Mouse (Mus musculus) heart, adult 2 months (tissue): ENCODE data around the gene 1520401A03Rik. TPM values are rescaled to one million over a fixed set of nuclear protein-coding genes. Genes with fewer than 3 reads are reported as not detected.

ENCODE experiments used
- DNase-seq, 2 experiments: peaks; one replicate each; pipeline ENCODE4 v3.0.0; 2021
- H3K27ac ChIP-seq: fragments of 200-600 bp; 2 replicates; pipeline ENCODE4 v1.8.1; 2022
- H3K27me3 ChIP-seq: fragments of 200-500 bp; 2 replicates; pipeline ENCODE4 v1.6.1; 2012; ENCODE audit warnings: mild to moderate bottlenecking, low read length, inconsistent platforms, mixed read lengths; ENCODE audit not compliant: control insufficient read depth, insufficient read depth
- H3K36me3 ChIP-seq: fragments of 200-500 bp; 2 replicates; pipeline ENCODE4 v1.6.1; 2012; ENCODE audit warnings: low read length, inconsistent platforms; ENCODE audit not compliant: control insufficient read depth, insufficient read depth
- H3K4me1 ChIP-seq: fragments of 200-500 bp; 2 replicates; pipeline ENCODE4 v1.6.1; 2011; ENCODE audit warnings: low read length; ENCODE audit not compliant: control insufficient read depth, insufficient read depth
- H3K4me3 ChIP-seq: fragments of 200-600 bp; 2 replicates; pipeline ENCODE4 v1.8.1; 2022
- H3K79me2 ChIP-seq: fragments of 200-500 bp; replicated peaks from 2 replicates; pipeline ENCODE4 v1.6.1; 2012; ENCODE audit warnings: mild to moderate bottlenecking, inconsistent platforms, low read length, moderate library complexity, mixed read lengths; ENCODE audit not compliant: control insufficient read depth, insufficient read depth
- H3K9ac ChIP-seq: fragments of 200-500 bp; 2 replicates; pipeline ENCODE4 v1.6.1; 2012; ENCODE audit warnings: low read depth, mild to moderate bottlenecking, control low read depth, inconsistent platforms, low read length, mixed read lengths
- CTCF ChIP-seq: fragments of 200-600 bp; IDR thresholded peaks from 2 replicates; pipeline ENCODE4 v1.8.1; 2022; ENCODE audit warnings: antibody characterized with exemption, mild to moderate bottlenecking, moderate library complexity
- EP300 ChIP-seq: fragments of 200-500 bp; IDR thresholded peaks from 2 replicates; pipeline ENCODE4 v1.6.1; 2011; ENCODE audit warnings: low read depth, low read length, control low read depth; ENCODE audit not compliant: insufficient read depth
- POLR2A ChIP-seq: fragments of 200-500 bp; IDR thresholded peaks from 2 replicates; pipeline ENCODE4 v1.6.1; 2011; ENCODE audit warnings: mild to moderate bottlenecking, low read depth, low read length, control low read depth; ENCODE audit not compliant: insufficient read depth
- WGBS: fragments of 180-500 bp; shearing (Covaris S2); methylation state at CpG from one replicate; pipeline ENCODE4 v1.1.7; 2018; 5-methylcytosine and 5-hydroxymethylcytosine counted together
- intact Hi-C: fragments of 180-260 bp; cut with DNase I; formaldehyde crosslinking; loops from one replicate; pipeline ENCODE4 v1.15.1; 2025
- polyA plus RNA-seq: library from polyadenylated mRNA; depleted of rRNA; stranded (reverse); fragments of >200 nt; gene quantifications from 2 replicates; pipeline ENCODE4 v1.2.3, GENCODE M21; 2012
- total RNA-seq, 2 experiments: library from RNA; stranded (reverse); gene quantifications; 2 replicates each; pipeline ENCODE4 v1.2.3; 2021

1520401A03Rik gene
- total and polyA plus RNA-seq, 3 experiments, result not detected

- no peaks in the 10 kb centered on the region for H3K36me3 ChIP-seq
- H3K9ac ChIP-seq, result peak overlapping the region; percentile 80
- H3K4me1 ChIP-seq, result peaks cover 2% of the 10 kb centered on the region
- H3K27me3 ChIP-seq, result peaks cover 2% of the 10 kb centered on the region
- 25% methylated on average over 9 of the region's 9 CpGs for WGBS
- intact Hi-C loops, result no loop called here
- H3K79me2 ChIP-seq, result no peaks in the 10 kb centered on the region
- peak overlapping the region; percentile 67 for H3K4me3 ChIP-seq
- peak; percentile 51 to 67 for DNase-seq
- H3K27ac ChIP-seq, result peak overlapping the region; percentile 93
- TF ChIP-seq POLR2A, result peak; percentile 38; the same call in 1 of the 2 replicates
- no peak for TF ChIP-seq EP300
Measured at GRCm38 (mm10) chr17:23674271-23674952, 48.2 kb downstream of the 1520401A03Rik start.

GRCm38 (mm10) chr17:23673424-23674073, 49.0 kb downstream of the 1520401A03Rik start, which contains the start of the genes Hcfc1r1 and Thoc6:
Gene Hcfc1r1, plus strand, starts transcription at chr17:23673596.
Gene Thoc6, minus strand, starts transcription at chr17:23673882.
- no peaks in the 10 kb centered on the region for H3K27me3 ChIP-seq
- peak within 1 kb of the TSS; percentile 80 for H3K9ac ChIP-seq
- peak within 1 kb of the TSS; percentile 67 for H3K4me3 ChIP-seq
- peak; percentile 73 for TF ChIP-seq POLR2A
- peak; percentile 70 for TF ChIP-seq EP300
- no peak for TF ChIP-seq CTCF
- H3K36me3 ChIP-seq, result no peaks in the 10 kb centered on the region
- peak within 1 kb of the TSS; percentile 93 for H3K27ac ChIP-seq
- intact Hi-C loops, result no loop called here
- DNase-seq, result peak; percentile 92 to 95
- under 1% methylated on average over 45 of the region's 45 CpGs for WGBS
- H3K4me1 ChIP-seq, result peaks cover 2% of the 10 kb centered on the region
- no peaks in the 10 kb centered on the region for H3K79me2 ChIP-seq

- no peak overlapping the region for H3K27ac ChIP-seq
- 52% methylated on average over 3 of the region's 3 CpGs for WGBS
- TF ChIP-seq EP300 (no peak), POLR2A (no peak), CTCF (no peak)
- H3K27me3 ChIP-seq, result no peaks in the 10 kb centered on the region
- intact Hi-C loops, result no loop called here
- no peaks in the 10 kb centered on the region for H3K36me3 ChIP-seq
- no peak overlapping the region for H3K4me3 ChIP-seq
- H3K9ac ChIP-seq, result no peak overlapping the region
- DNase-seq, result no peak
- H3K79me2 ChIP-seq, result no peaks in the 10 kb centered on the region
- H3K4me1 ChIP-seq, result peaks cover 2% of the 10 kb centered on the region
Measured at GRCm38 (mm10) chr17:23672761-23673160, 49.8 kb downstream of the 1520401A03Rik start.

GRCm38 (mm10) chr17:23671519-23671918, 51.1 kb downstream of the 1520401A03Rik start:
- no peak for DNase-seq
- Histone ChIP-seq H3K4me1 (peaks cover 2% of the 10 kb centered on the region), H3K36me3 (no peaks in the 10 kb centered on the region), H3K9ac (no peak overlapping the region), H3K4me3 (no peak overlapping the region), H3K27ac (no peak overlapping the region), H3K79me2 (no peaks in the 10 kb centered on the region), H3K27me3 (no peaks in the 10 kb centered on the region)
- no peak for TF ChIP-seq POLR2A
- TF ChIP-seq CTCF, result no peak
- no peak for TF ChIP-seq EP300
- intact Hi-C loops, result loop anchor here (2.0 kb wide), 1 partner anchor 129 kb away; no protein-coding TSS in a partner anchor
- 91% methylated on average over 3 of the region's 3 CpGs for WGBS

- no peaks in the 10 kb centered on the region for H3K27me3 ChIP-seq
- no peak overlapping the region for H3K4me3 ChIP-seq
- intact Hi-C loops, result loop anchor here (2.0 kb wide), 1 partner anchor 130 kb away; no protein-coding TSS in a partner anchor
- DNase-seq, result no peak
- H3K27ac ChIP-seq, result no peak overlapping the region
- H3K9ac ChIP-seq, result no peak overlapping the region
- WGBS, result 88% methylated on average over 7 of the region's 7 CpGs
- no peaks in the 10 kb centered on the region for H3K36me3 ChIP-seq
- H3K4me1 ChIP-seq, result peaks cover 2% of the 10 kb centered on the region
- no peaks in the 10 kb centered on the region for H3K79me2 ChIP-seq
- TF ChIP-seq POLR2A (no peak), EP300 (no peak), CTCF (no peak)
Measured at GRCm38 (mm10) chr17:23670516-23671074, 52.0 kb downstream of the 1520401A03Rik start.
